Mouse (Mus musculus) forebrain, postnatal 0 days (tissue): ENCODE data around the gene Gm28043. TPM values are rescaled to one million over a fixed set of nuclear protein-coding genes. Genes with fewer than 3 reads are reported as not detected.

ENCODE experiments used
- ATAC-seq: fragments of 200-750 bp; cut with Nextera tagmentation; 2 replicates; pipeline ENCODE4 v1.8.0; 2017; ENCODE audit warnings: mild to moderate bottlenecking, moderate library complexity
- DNase-seq: peaks from one replicate; pipeline ENCODE4 v3.0.0-alpha.2; 2015
- H3K27ac ChIP-seq: fragments of 300-500 bp; sonication (generic); 2 replicates; pipeline ENCODE4 v1.5.1; 2014; ENCODE audit warnings: low read depth, mild to moderate bottlenecking, antibody characterized with exemption, low read length, moderate library complexity, mixed read lengths
- H3K27me3 ChIP-seq: fragments of 300-500 bp; sonication (generic); 2 replicates; pipeline ENCODE4 v1.6.1; 2014; ENCODE audit warnings: mild to moderate bottlenecking, low read length, mixed read lengths; ENCODE audit not compliant: insufficient read depth
- H3K36me3 ChIP-seq: fragments of 300-500 bp; sonication (generic); 2 replicates; pipeline ENCODE4 v1.6.1; 2014; ENCODE audit warnings: mild to moderate bottlenecking, moderate library complexity; ENCODE audit not compliant: insufficient read depth
- H3K4me1 ChIP-seq: fragments of 300-500 bp; sonication (generic); 2 replicates; pipeline ENCODE4 v1.6.1; 2014; ENCODE audit warnings: antibody characterized with exemption; ENCODE audit not compliant: insufficient read depth
- H3K4me2 ChIP-seq: fragments of 300-500 bp; sonication (generic); 2 replicates; pipeline ENCODE4 v1.6.1; 2014; ENCODE audit warnings: low read depth, mild to moderate bottlenecking, moderate library complexity
- H3K4me3 ChIP-seq: fragments of 300-500 bp; sonication (generic); 2 replicates; pipeline ENCODE4 v1.5.1; 2014; ENCODE audit warnings: low read depth, low read length, mixed read lengths
- H3K9ac ChIP-seq: fragments of 300-500 bp; sonication (generic); 2 replicates; pipeline ENCODE4 v1.6.1; 2014; ENCODE audit warnings: mild to moderate bottlenecking
- H3K9me3 ChIP-seq: fragments of 300-500 bp; sonication (generic); 2 replicates; pipeline ENCODE4 v1.6.1; 2016; ENCODE audit warnings: low read length
- CTCF ChIP-seq: sonication (generic); IDR thresholded peaks from 2 replicates; pipeline ENCODE4 v1.5.1; 2016; ENCODE audit warnings: antibody characterized with exemption, control low read depth, low read depth
- WGBS: fragments of 180-500 bp; shearing (Covaris S2); extraction: QIAGEN DNeasy Blood & Tissue Kit; methylation state at CpG from one replicate; pipeline ENCODE4 v1.1.7; 2014; 5-methylcytosine and 5-hydroxymethylcytosine counted together
- polyA plus RNA-seq: library from polyadenylated mRNA; unstranded; fragments of >200 nt; fragmentation: Nextera tagmentation; extraction: Ambion mirVana; gene quantifications from 2 replicates; pipeline ENCODE4 v1.2.1, GENCODE M21; 2015
- total RNA-seq: library from RNA; depleted of rRNA; stranded (reverse); fragments of >200 nt; gene quantifications from 2 replicates; pipeline ENCODE4 v1.2.3, GENCODE M21; 2014; rRNA removed

The Gm28043 gene
- 6.2 and 7.0 TPM in 2 replicates for total RNA-seq
- polyA plus RNA-seq = 1.3 and 2.3 TPM in 2 replicates

DNA sequence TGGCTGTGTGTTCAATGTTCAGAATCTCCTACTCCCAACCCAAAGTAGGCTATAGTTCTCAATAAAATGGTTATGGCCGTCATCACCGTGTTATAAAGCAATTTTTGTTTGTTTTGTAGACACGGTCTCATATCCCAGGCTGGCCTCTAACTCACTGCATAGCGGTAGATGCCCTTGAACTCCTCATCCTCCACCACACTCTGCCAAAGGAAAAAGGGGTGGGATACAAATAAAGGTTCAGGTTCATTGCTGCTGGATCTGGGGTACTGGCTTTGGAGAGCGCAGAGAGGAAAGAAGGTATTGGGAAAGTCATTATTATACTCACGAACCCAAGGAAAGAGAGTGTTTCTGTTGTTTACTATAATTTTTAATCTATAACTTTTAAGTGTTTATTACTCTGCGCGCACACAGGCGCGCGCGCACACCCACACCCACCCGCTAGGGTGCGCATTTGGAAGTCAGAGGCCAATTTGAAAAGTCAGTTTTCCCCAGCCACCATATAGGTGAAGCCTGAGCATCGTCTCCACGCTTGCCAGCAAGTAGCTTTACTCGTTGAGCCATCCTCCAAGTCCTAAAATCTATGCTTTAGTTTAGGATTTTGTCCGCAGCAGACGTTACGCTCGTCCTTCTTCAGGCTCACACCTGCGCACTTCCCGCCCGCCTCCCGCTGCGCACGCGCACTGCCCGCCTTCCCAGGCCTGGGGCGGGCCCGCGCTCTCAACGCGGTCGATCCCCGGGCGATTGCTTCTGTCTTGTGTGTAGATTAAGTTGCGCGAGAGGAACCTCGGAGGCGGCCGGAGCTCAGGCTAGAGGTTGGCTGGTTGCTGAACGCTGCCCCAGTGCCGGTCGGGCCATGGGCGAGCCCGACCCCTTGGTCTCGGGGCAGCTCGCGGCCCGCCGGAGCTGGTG lies at the start of gene Gm28043, which contains the start of gene Rnf8:
Gm28043 (plus strand) TSS at position 762 of the 909 bp plus-strand sequence.
Rnf8 (plus strand) TSS at position 676 of the 909 bp plus-strand sequence.
- Histone ChIP-seq H3K9me3 (no peaks in the 10 kb centered on the region), H3K4me3 (peak within 1 kb of the TSS; percentile 99), H3K27me3 (no peaks in the 10 kb centered on the region), H3K4me2 (peak within 1 kb of the TSS; percentile 83), H3K9ac (peak within 1 kb of the TSS; percentile 93), H3K27ac (peak within 1 kb of the TSS; percentile 94), H3K36me3 (peaks cover 7% of the 10 kb centered on the region; the same call in 1 of the 2 replicates), H3K4me1 (peaks cover 16% of the 10 kb centered on the region; the same call in 1 of the 2 replicates)
- WGBS = 2% methylated on average over 52 of the region's 52 CpGs
- ATAC-seq (peak; percentile 97), DNase-seq (peak; percentile 97)
- TF ChIP-seq CTCF = peak; percentile 72

DNA sequence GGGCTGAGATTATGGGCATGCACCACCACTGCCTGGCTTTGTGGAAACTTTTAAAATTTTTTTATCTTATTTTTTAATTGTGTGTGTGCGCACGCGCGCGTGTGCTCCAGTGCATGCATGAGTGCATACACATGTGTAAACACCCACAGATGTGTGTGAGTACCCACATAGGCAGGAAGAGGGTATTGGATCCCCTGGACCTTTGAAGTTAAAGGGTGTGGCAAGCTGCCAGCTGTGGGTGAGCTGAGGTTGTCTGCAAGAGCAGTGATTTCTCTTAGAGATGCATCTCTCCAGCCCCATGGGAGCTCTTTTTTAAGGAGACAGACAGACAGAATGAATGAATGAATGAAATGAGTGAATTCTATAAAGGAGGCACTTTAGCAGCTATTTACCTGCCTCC lies 49.2 kb upstream of the Gm28043 start:
- H3K27me3 ChIP-seq = no peaks in the 10 kb centered on the region
- DNase-seq = no peak
- TF ChIP-seq CTCF = no peak
- H3K4me3 ChIP-seq = no peak overlapping the region
- no peak for ATAC-seq
- no peak overlapping the region for H3K27ac ChIP-seq
- H3K4me2 ChIP-seq = no peak overlapping the region
- peaks cover 19% of the 10 kb centered on the region for H3K36me3 ChIP-seq
- H3K4me1 ChIP-seq = no peaks in the 10 kb centered on the region
- WGBS = 97% methylated on average over 5 of the region's 5 CpGs
- H3K9ac ChIP-seq = no peak overlapping the region
- no peaks in the 10 kb centered on the region for H3K9me3 ChIP-seq

DNA sequence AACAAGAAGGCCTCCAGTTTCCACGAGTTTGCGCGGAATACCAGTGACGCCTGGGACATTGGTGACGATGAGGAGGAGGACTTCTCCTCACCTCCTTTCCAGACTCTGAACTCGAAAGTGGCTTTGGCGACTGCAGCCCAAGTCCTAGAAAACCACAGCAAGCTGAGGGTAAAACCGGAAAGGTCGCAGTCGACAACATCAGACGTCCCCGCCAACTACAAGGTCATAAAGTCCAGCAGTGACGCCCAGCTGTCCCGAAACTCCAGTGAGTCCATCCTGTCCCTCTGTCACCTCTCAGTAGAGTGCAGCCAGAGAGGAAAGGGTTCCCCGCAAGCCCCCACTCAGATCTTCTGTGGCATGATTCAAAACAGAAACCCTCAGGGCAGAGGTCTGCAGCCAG lies 46.2 kb upstream of the Gm28043 start:
- H3K4me3 ChIP-seq = no peak overlapping the region
- 92% methylated on average over 15 of the region's 15 CpGs for WGBS
- no peak for TF ChIP-seq CTCF

DNA sequence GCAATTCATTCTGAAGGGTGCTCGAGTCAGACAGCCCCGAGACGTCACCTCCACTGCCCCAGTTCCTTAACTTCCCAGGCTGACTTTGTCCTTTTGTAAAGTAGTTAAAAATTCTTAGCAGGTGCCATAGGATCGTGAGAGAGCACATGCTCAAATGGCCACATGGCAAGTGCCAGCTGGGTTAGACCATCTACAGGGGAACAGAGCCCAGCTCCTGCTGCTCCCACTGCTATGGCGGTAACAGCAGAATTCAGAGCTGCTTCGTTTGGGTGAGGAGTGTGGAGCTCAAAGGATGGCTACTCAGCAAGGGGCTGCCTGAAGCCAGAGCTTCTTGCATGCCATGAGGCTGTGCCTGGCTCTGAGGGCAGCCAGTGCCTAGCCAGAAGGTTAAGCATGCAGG lies 44.8 kb upstream of the Gm28043 start:
- Histone ChIP-seq H3K4me3 (no peak overlapping the region), H3K27me3 (no peaks in the 10 kb centered on the region), H3K9me3 (no peaks in the 10 kb centered on the region), H3K4me1 (no peaks in the 10 kb centered on the region), H3K9ac (no peak overlapping the region), H3K4me2 (no peak overlapping the region), H3K36me3 (peaks cover 52% of the 10 kb centered on the region), H3K27ac (no peak overlapping the region)
- TF ChIP-seq CTCF = no peak
- no peak for DNase-seq
- no peak for ATAC-seq
- WGBS = 73% methylated on average over 6 of the region's 6 CpGs

More for the DNA sequence above, 46.2 kb upstream of the Gm28043 start:
- no peak overlapping the region for H3K4me2 ChIP-seq
- no peak for ATAC-seq
- no peaks in the 10 kb centered on the region for H3K9me3 ChIP-seq
- no peak for DNase-seq
- no peaks in the 10 kb centered on the region for H3K4me1 ChIP-seq
- no peaks in the 10 kb centered on the region for H3K27me3 ChIP-seq
- H3K9ac ChIP-seq = no peak overlapping the region
- peaks cover 40% of the 10 kb centered on the region for H3K36me3 ChIP-seq
- H3K27ac ChIP-seq = no peak overlapping the region

DNA sequence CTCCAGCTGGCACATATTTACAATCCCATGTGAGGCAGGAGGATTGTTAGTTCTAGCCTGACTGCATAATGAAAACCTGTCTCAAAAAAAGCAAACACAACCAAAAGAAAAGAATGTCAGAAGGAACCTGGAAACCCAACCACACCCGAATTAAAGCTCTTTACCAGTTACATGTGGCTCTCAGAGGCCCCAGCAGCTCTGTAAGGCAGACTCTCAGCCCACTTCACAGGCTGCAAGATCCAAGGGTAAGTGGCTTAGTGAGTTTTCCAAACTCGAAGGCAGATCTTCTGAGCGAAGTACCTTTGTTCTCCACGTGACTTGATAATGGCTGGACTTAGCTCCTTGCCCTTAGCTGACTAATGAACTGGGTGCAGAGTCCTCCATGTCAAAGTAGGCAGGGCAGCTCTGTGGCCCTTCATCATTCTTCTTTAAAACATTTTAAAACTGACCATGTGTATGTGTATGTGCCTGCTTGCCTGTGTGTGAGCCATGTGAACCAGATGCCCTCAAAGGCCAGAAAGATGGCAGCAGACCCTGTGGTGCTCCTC lies 35.0 kb upstream of the Gm28043 start:
- 85% methylated on average over 4 of the region's 4 CpGs for WGBS
- Histone ChIP-seq H3K27me3 (no peaks in the 10 kb centered on the region), H3K27ac (no peak overlapping the region), H3K9me3 (no peaks in the 10 kb centered on the region), H3K9ac (no peak overlapping the region), H3K36me3 (peaks cover 58% of the 10 kb centered on the region), H3K4me2 (no peak overlapping the region), H3K4me1 (peaks cover 5% of the 10 kb centered on the region; the same call in 1 of the 2 replicates), H3K4me3 (no peak overlapping the region)
- no peak for ATAC-seq
- no peak for TF ChIP-seq CTCF
- no peak for DNase-seq

DNA sequence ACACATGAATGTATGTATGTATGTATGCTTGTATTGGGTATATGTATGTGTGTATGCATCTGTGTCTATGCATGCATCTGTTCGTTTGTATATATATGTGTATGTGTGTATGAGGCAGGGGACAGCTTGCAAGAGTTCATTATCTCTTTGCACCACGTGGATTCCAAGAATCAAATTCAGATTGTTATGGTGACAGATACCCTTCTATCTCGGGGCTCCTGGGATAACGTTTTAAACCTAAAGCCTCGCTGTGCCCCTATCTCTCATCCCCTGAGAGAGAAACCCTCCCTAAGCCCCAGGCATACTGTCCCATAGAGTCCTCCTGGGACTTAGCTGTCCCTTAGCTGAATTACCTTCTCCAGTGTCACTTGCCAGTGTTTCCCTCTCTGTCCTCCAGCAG lies 31.1 kb upstream of the Gm28043 start:
- ATAC-seq (no peak), DNase-seq (no peak)
- H3K9ac ChIP-seq = no peak overlapping the region
- no peak overlapping the region for H3K4me2 ChIP-seq
- no peaks in the 10 kb centered on the region for H3K9me3 ChIP-seq
- 68% methylated on average over 5 of the region's 5 CpGs for WGBS
- no peak for TF ChIP-seq CTCF
- H3K4me3 ChIP-seq = no peak overlapping the region
- peaks cover 5% of the 10 kb centered on the region; the same call in 1 of the 2 replicates for H3K4me1 ChIP-seq
- H3K36me3 ChIP-seq = peaks cover 30% of the 10 kb centered on the region
- no peak overlapping the region for H3K27ac ChIP-seq
- no peaks in the 10 kb centered on the region for H3K27me3 ChIP-seq

DNA sequence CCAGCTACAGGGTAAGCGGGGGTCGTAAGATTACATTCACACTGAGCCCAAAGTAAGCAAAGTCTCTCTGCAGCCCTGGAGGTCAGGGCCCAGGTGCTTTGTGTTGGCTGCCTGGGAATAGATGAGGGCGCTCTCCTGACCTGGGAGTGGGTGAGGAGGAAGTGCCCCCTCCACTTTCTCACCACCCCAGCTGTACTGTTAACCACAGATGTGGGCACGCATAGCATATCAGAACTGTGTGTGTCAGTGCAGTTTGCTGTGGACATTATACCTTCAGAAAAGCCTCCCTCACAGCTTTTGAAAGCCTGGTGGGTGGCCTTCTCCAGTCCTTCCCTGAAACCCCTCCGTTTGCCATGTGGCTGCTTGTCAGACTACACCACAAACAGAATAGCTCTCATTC lies 30.4 kb upstream of the Gm28043 start:
- Histone ChIP-seq H3K9ac (no peak overlapping the region), H3K4me3 (no peak overlapping the region), H3K9me3 (no peaks in the 10 kb centered on the region), H3K27me3 (no peaks in the 10 kb centered on the region), H3K4me1 (peaks cover 5% of the 10 kb centered on the region; the same call in 1 of the 2 replicates), H3K4me2 (no peak overlapping the region), H3K27ac (no peak overlapping the region; the same call in 1 of the 2 replicates), H3K36me3 (peaks cover 23% of the 10 kb centered on the region)
- peak; percentile 30; the same call in 1 of the 2 replicates for ATAC-seq
- 64% methylated on average over 5 of the region's 5 CpGs for WGBS
- TF ChIP-seq CTCF = no peak
- DNase-seq = no peak
